Mouse (Mus musculus): Measurements from ENCODE around the gene Schip1. TPM values are rescaled to one million over a fixed set of nuclear protein-coding genes. Genes with fewer than 3 reads are reported as not detected.

Schip1 gene
- polyA plus RNA-seq, 1 experiment from 2014 or later = 164 TPM

- Histone ChIP-seq H3K27me3 (replicated peaks) (no peaks in the 10 kb centered on the region), H3K4me3 (replicated peaks) (no peak overlapping the region), H3K4me1 (peaks cover 15% of the 10 kb centered on the region), H3K36me3 (no peaks in the 10 kb centered on the region), H3K4me2 (no peak overlapping the region), H3K9ac (replicated peaks) (no peak overlapping the region), H3K27ac (replicated peaks) (no peak overlapping the region), H3K9me3 (replicated peaks) (no peaks in the 10 kb centered on the region; the same call in 1 of the 2 replicates)
- no peak for ATAC-seq (ENCODE audit: low FRiP score)
- WGBS = 69% methylated on average over 3 of the region's 3 CpGs
These were observed 288.9 kb downstream of the Schip1 start for GRCm38 (mm10) chr3:68353492-68353891.

- no peaks in the 10 kb centered on the region for H3K27me3 ChIP-seq (replicated peaks)
- peaks cover 3% of the 10 kb centered on the region; the same call in 1 of the 2 replicates for H3K4me1 ChIP-seq
- no peak overlapping the region for H3K4me2 ChIP-seq
- no peaks in the 10 kb centered on the region; the same call in 1 of the 2 replicates for H3K9me3 ChIP-seq (replicated peaks)
- 84% methylated on average over 2 of the region's 2 CpGs for WGBS
- H3K4me3 ChIP-seq (replicated peaks) = no peak overlapping the region
- no peak overlapping the region for H3K27ac ChIP-seq (replicated peaks)
- H3K9ac ChIP-seq (replicated peaks) = no peak overlapping the region
- no peak for ATAC-seq (ENCODE audit: low FRiP score)
- no peaks in the 10 kb centered on the region for H3K36me3 ChIP-seq
These were observed 291.9 kb downstream of the Schip1 start for GRCm38 (mm10) chr3:68356516-68356915.

DNA sequence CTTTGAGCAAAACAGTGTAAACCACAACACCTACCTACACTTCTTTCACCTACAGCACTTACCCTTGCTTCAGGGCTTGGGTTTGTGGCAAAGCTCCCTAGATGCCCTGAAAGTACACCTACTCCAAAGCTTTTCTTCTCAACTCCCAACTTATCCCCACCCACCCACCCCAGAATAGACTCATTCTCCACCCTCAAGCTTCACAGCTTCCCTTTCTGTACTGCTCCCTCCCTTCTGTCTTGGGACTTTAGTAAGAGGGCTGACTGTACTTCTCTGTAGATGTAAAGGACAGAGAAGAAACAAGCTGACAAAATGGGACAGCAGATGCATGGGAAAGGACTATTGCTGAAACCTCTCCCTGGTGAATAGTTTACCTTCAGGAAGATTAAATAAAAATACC lies 303.4 kb downstream of the Schip1 start:
- no peaks in the 10 kb centered on the region for H3K4me1 ChIP-seq
- no peaks in the 10 kb centered on the region for H3K36me3 ChIP-seq
- no peak overlapping the region for H3K9ac ChIP-seq (replicated peaks)
- no peak for ATAC-seq (ENCODE audit: low FRiP score)
- no peak overlapping the region for H3K4me3 ChIP-seq (replicated peaks)
- no peaks in the 10 kb centered on the region for H3K27me3 ChIP-seq (replicated peaks)
- H3K4me2 ChIP-seq = no peak overlapping the region
- no peaks in the 10 kb centered on the region for H3K9me3 ChIP-seq (replicated peaks)
- H3K27ac ChIP-seq (replicated peaks) = no peak overlapping the region

- WGBS = no CpG with 5 or more reads among the region's 1 CpGs
- H3K4me2 ChIP-seq = no peak overlapping the region
- no peaks in the 10 kb centered on the region for H3K27me3 ChIP-seq (replicated peaks)
- no peak for ATAC-seq (ENCODE audit: low FRiP score)
- no peak overlapping the region for H3K27ac ChIP-seq (replicated peaks)
- H3K9ac ChIP-seq (replicated peaks) = no peak overlapping the region
- H3K4me3 ChIP-seq (replicated peaks) = no peak overlapping the region
- H3K36me3 ChIP-seq = no peaks in the 10 kb centered on the region
- H3K9me3 ChIP-seq (replicated peaks) = no peaks in the 10 kb centered on the region
- H3K4me1 ChIP-seq = peaks cover 4% of the 10 kb centered on the region; the same call in 1 of the 2 replicates
These were observed 308.3 kb downstream of the Schip1 start for GRCm38 (mm10) chr3:68372925-68373324.

DNA sequence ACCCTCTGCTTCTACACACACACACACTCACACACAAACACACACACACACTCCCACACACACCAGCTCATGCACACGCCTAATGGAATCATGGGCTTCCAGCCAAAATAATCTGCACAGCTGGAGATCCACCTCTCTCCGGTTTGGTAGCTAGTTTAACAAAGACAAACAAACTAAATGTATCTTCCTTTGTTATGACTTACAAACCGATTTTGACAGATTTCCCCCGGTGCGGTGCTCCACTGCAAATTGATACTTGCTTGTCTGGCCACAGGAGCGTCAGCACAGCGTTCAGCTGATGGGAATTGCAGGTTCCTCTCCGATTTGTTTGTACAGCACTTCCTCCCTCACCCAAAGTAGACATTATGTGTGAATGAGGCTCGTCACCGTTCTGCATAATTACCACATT lies 310.5 kb downstream of the Schip1 start:
- peaks cover 4% of the 10 kb centered on the region; the same call in 1 of the 2 replicates for H3K4me1 ChIP-seq
- WGBS = 43% methylated on average over 10 of the region's 10 CpGs
- no peaks in the 10 kb centered on the region for H3K27me3 ChIP-seq (replicated peaks)
- H3K36me3 ChIP-seq = no peaks in the 10 kb centered on the region
- no peak overlapping the region for H3K4me3 ChIP-seq (replicated peaks)
- no peak overlapping the region for H3K9ac ChIP-seq (replicated peaks)
- H3K9me3 ChIP-seq (replicated peaks) = no peaks in the 10 kb centered on the region
- H3K4me2 ChIP-seq = peak overlapping the region; percentile 14; the same call in 1 of the 2 replicates
- ATAC-seq (ENCODE audit: low FRiP score) = no peak
- H3K27ac ChIP-seq (replicated peaks) = no peak overlapping the region

DNA sequence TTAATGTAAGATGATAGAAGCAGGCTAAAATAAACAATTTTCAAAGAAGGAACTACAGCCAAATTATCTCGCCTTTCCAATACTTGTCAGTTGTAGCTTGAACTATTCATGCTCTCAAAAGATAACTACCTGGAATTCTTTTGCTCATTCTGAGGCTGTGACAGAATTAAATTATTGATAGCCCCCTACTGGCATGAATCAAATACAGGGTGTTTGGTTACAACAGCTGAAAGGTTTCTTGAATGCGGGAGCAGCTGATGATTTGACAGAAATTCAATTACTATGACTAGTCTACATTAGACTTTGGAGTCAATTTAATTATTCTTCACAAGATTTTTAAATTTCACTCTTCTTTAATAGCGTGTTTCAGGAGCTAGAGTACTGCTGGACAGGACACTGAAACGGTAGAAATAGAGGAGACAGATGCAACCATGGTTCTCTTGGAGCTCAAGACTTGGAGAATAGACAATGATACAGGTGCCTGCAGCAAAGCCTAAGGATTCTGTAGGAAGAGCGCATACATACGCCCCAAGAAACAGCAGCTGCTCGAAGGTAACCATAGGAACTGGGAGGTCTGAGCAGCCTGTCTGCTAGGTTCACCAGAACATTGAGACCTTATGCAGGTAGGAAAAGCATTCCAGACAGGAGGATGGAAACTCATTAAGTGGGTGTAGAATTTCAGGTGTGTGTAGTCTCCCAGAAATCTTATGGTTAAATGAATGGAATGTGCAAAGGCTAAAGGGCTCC lies 313.0 kb downstream of the Schip1 start:
- Histone ChIP-seq H3K9me3 (replicated peaks) (no peaks in the 10 kb centered on the region), H3K27me3 (replicated peaks) (no peaks in the 10 kb centered on the region), H3K4me2 (no peak overlapping the region), H3K4me1 (peaks cover 4% of the 10 kb centered on the region; the same call in 1 of the 2 replicates), H3K27ac (replicated peaks) (no peak overlapping the region), H3K9ac (replicated peaks) (no peak overlapping the region), H3K4me3 (replicated peaks) (no peak overlapping the region), H3K36me3 (no peaks in the 10 kb centered on the region)
- WGBS = 74% methylated on average over 7 of the region's 7 CpGs
- no peak for ATAC-seq (ENCODE audit: low FRiP score)

DNA sequence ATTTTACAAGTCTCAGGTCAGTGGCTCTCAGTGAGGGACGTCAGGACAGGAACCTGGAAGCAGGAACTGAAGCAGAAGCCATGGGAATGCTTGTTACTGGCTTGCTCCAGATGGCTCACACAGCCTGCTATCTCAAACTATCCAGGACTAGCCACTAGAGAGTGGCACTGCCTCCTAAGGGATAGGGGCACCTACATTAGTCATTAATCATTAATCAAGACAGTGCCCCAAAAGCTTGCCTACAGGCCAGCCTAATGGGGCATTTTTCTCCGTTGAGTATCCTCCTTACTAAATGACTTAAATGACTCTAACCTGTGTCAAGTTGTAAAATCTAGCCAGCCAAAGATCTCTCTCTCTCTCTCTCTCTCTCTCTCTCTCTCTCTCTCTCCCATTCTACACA lies 314.2 kb downstream of the Schip1 start:
- 48% methylated on average over 2 of the region's 2 CpGs for WGBS
- no peak for ATAC-seq (ENCODE audit: low FRiP score)
- no peak overlapping the region for H3K4me2 ChIP-seq
- H3K36me3 ChIP-seq = no peaks in the 10 kb centered on the region
- H3K9ac ChIP-seq (replicated peaks) = no peak overlapping the region
- no peak overlapping the region for H3K4me3 ChIP-seq (replicated peaks)
- no peak overlapping the region for H3K27ac ChIP-seq (replicated peaks)
- H3K9me3 ChIP-seq (replicated peaks) = no peaks in the 10 kb centered on the region
- H3K4me1 ChIP-seq = peaks cover 4% of the 10 kb centered on the region; the same call in 1 of the 2 replicates
- no peaks in the 10 kb centered on the region for H3K27me3 ChIP-seq (replicated peaks)

GRCm38 (mm10) chr3:68379242-68379641 lies 314.6 kb downstream of the Schip1 start:
- no peak overlapping the region for H3K4me3 ChIP-seq (replicated peaks)
- no peaks in the 10 kb centered on the region for H3K9me3 ChIP-seq (replicated peaks)
- no peak overlapping the region for H3K9ac ChIP-seq (replicated peaks)
- no peaks in the 10 kb centered on the region for H3K36me3 ChIP-seq
- ATAC-seq (ENCODE audit: low FRiP score) = no peak
- WGBS = 24% methylated on average over 7 of the region's 7 CpGs
- H3K4me2 ChIP-seq = no peak overlapping the region
- H3K4me1 ChIP-seq = peaks cover 4% of the 10 kb centered on the region; the same call in 1 of the 2 replicates
- no peaks in the 10 kb centered on the region for H3K27me3 ChIP-seq (replicated peaks)
- no peak overlapping the region for H3K27ac ChIP-seq (replicated peaks)

DNA sequence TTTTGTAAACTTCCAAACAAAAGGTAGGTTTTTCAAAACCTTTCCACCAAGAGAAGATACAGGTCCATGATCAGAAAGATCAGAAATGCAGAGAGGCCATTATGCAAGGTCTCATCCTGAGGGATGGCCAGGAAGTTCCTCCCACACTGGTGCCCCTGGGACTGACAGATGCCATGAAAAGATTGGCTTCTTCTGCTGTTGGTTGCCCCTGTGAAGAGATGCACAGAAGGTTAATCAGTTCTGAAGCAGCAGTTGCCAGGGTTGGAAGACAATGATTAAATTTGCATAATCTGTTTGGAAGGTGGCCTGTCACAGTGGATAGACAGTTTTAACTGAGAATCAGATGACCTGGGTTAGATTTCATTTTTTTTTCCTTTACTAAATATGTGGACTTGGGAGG lies 319.1 kb downstream of the Schip1 start:
- Histone ChIP-seq H3K36me3 (no peaks in the 10 kb centered on the region), H3K4me1 (peaks cover 7% of the 10 kb centered on the region; the same call in 1 of the 2 replicates), H3K9me3 (replicated peaks) (no peaks in the 10 kb centered on the region), H3K27ac (replicated peaks) (no peak overlapping the region), H3K27me3 (replicated peaks) (no peaks in the 10 kb centered on the region), H3K4me3 (replicated peaks) (no peak overlapping the region), H3K4me2 (no peak overlapping the region), H3K9ac (replicated peaks) (no peak overlapping the region)
- ATAC-seq (ENCODE audit: low FRiP score) = no peak

- no peaks in the 10 kb centered on the region for H3K27me3 ChIP-seq (replicated peaks)
- H3K9ac ChIP-seq (replicated peaks) = no peak overlapping the region
- ATAC-seq (ENCODE audit: low FRiP score) = no peak
- WGBS = 83% methylated on average over 3 of the region's 3 CpGs
- H3K9me3 ChIP-seq (replicated peaks) = no peaks in the 10 kb centered on the region
- no peaks in the 10 kb centered on the region for H3K36me3 ChIP-seq
- no peak overlapping the region for H3K4me3 ChIP-seq (replicated peaks)
- 0 out of 2 replicates have a peak overlapping the region, but pooled peaks have one; percentile 15 for H3K27ac ChIP-seq (replicated peaks)
- H3K4me1 ChIP-seq = peaks cover 7% of the 10 kb centered on the region; the same call in 1 of the 2 replicates
- H3K4me2 ChIP-seq = no peak overlapping the region
These were observed 320.9 kb downstream of the Schip1 start for GRCm38 (mm10) chr3:68385544-68385943.

DNA sequence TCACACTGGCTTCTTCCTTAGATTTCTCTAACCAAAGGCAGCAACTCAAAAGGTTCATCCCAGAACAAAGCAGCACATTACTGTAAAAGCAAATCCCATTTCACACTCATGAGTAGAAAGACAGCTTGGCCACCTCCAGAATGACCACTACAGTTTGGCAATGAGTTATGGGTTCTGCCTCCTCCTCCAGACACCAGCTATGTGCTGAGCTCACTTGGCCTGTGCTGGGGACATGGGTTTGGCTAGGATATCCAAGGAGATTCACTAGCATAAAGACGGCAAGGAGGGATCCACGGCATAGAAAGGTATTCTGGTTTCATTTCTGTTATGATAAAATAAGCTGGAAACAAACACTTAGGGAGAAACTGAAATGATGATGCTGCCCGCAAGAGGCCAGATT lies 323.4 kb downstream of the Schip1 start:
- H3K9me3 ChIP-seq (replicated peaks) = no peaks in the 10 kb centered on the region
- no peak for ATAC-seq (ENCODE audit: low FRiP score)
- WGBS = 98% methylated on average over 3 of the region's 3 CpGs
- no peak overlapping the region for H3K4me2 ChIP-seq
- H3K9ac ChIP-seq (replicated peaks) = no peak overlapping the region
- no peaks in the 10 kb centered on the region for H3K36me3 ChIP-seq
- no peak overlapping the region for H3K4me3 ChIP-seq (replicated peaks)
- H3K27ac ChIP-seq (replicated peaks) = no peak overlapping the region
- H3K27me3 ChIP-seq (replicated peaks) = no peaks in the 10 kb centered on the region
- H3K4me1 ChIP-seq = peaks cover 7% of the 10 kb centered on the region; the same call in 1 of the 2 replicates

- 78% methylated on average over 2 of the region's 2 CpGs for WGBS
- H3K27me3 ChIP-seq (replicated peaks) = no peaks in the 10 kb centered on the region
- no peak overlapping the region for H3K4me3 ChIP-seq (replicated peaks)
- ATAC-seq (ENCODE audit: low FRiP score) = no peak
- H3K36me3 ChIP-seq = no peaks in the 10 kb centered on the region
- H3K4me2 ChIP-seq = no peak overlapping the region
- no peak overlapping the region for H3K9ac ChIP-seq (replicated peaks)
- no peaks in the 10 kb centered on the region for H3K9me3 ChIP-seq (replicated peaks)
- no peak overlapping the region for H3K27ac ChIP-seq (replicated peaks)
- no peaks in the 10 kb centered on the region for H3K4me1 ChIP-seq
These were observed 329.0 kb downstream of the Schip1 start for GRCm38 (mm10) chr3:68393578-68393977.

Data from neural tube, embryonic 15.5 days (tissue).